Mouse (Mus musculus) myocyte (in vitro differentiated cells): ENCODE measurements around the gene Cyp4x1. TPM values are rescaled to one million over a fixed set of nuclear protein-coding genes. Genes with fewer than 3 reads are reported as not detected.

ENCODE experiments used
- H3K27me3 ChIP-seq: one replicate; pipeline ENCODE4 v1.6.1; 2011; ENCODE audit not compliant: control insufficient read depth, insufficient read depth, insufficient read length
- H3K36me3 ChIP-seq: one replicate; pipeline ENCODE4 v1.6.1; 2011; ENCODE audit not compliant: control insufficient read depth, insufficient read depth
- H3K4me2 ChIP-seq: one replicate; pipeline ENCODE4 v1.6.1; 2011; ENCODE audit warnings: low read depth, control low read depth
- H3K4me3 ChIP-seq: one replicate; pipeline ENCODE4 v1.5.1; 2011; ENCODE audit warnings: mild to moderate bottlenecking, control low read depth, moderate library complexity
- H3K79me2 ChIP-seq: one replicate; pipeline ENCODE4 v1.6.1; 2011; ENCODE audit not compliant: control insufficient read depth, insufficient read depth
- H3ac ChIP-seq: one replicate; pipeline ENCODE4 v1.6.1; 2011; ENCODE audit not compliant: control insufficient read depth, insufficient read length
- CEBPB ChIP-seq: IDR thresholded peaks from 2 replicates; pipeline ENCODE4 v1.6.1; 2011; ENCODE audit warnings: mild to moderate bottlenecking, moderate library complexity; ENCODE audit not compliant: poor library complexity, insufficient read depth, severe bottlenecking
- E2F4 ChIP-seq: IDR thresholded peaks from one replicate; pipeline ENCODE4 v1.6.1; 2011; ENCODE audit warnings: mild to moderate bottlenecking, control low read depth, moderate library complexity; ENCODE audit not compliant: insufficient read depth
- MAX ChIP-seq: IDR thresholded peaks from one replicate; pipeline ENCODE4 v1.6.1; 2011; ENCODE audit warnings: low read depth, mild to moderate bottlenecking, control low read depth
- MYOD1 ChIP-seq, 3 experiments: IDR thresholded peaks; one replicate each; pipeline ENCODE4 v1.6.1; 2011; ENCODE audit warnings: control low read depth in 2 of 3, low read depth in 2 of 3, mild to moderate bottlenecking in 2 of 3, moderate library complexity in 1 of 3; ENCODE audit not compliant: insufficient read length in 2 of 3, control insufficient read depth in 1 of 3
- MYOG ChIP-seq, 3 experiments: IDR thresholded peaks; one replicate each; pipeline ENCODE4 v1.6.1; 2011; ENCODE audit warnings: control low read depth in 2 of 3, low read depth in 2 of 3, mild to moderate bottlenecking in 2 of 3; ENCODE audit not compliant: insufficient read length in 2 of 3, control insufficient read depth in 1 of 3, insufficient read depth in 1 of 3
- POLR2A ChIP-seq: IDR thresholded peaks from one replicate; pipeline ENCODE4 v1.6.1; 2011; ENCODE audit warnings: low read depth, mild to moderate bottlenecking, control low read depth, moderate library complexity; ENCODE audit not compliant: insufficient read length
- POLR2AphosphoS2 ChIP-seq: IDR thresholded peaks from one replicate; pipeline ENCODE4 v1.6.1; 2011; ENCODE audit warnings: low read depth, control low read depth; ENCODE audit not compliant: insufficient read length
- REST ChIP-seq: IDR thresholded peaks from one replicate; pipeline ENCODE4 v1.6.1; 2011; ENCODE audit warnings: mild to moderate bottlenecking, control low read depth, moderate library complexity; ENCODE audit not compliant: insufficient read depth, insufficient read length
- SRF ChIP-seq: IDR thresholded peaks from one replicate; pipeline ENCODE4 v1.6.1; 2011; ENCODE audit warnings: low read depth; ENCODE audit not compliant: control insufficient read depth, insufficient read length
- TCF12 ChIP-seq: IDR thresholded peaks from one replicate; pipeline ENCODE4 v1.6.1; 2011; ENCODE audit warnings: mild to moderate bottlenecking, control low read depth; ENCODE audit not compliant: poor library complexity, insufficient read depth, severe bottlenecking
- TCF3 ChIP-seq: IDR thresholded peaks from one replicate; pipeline ENCODE4 v1.6.1; 2011; ENCODE audit warnings: low read depth, control low read depth; ENCODE audit not compliant: insufficient read length
- USF1 ChIP-seq: IDR thresholded peaks from one replicate; pipeline ENCODE4 v1.6.1; 2011; ENCODE audit warnings: low read depth, mild to moderate bottlenecking, control low read depth, moderate library complexity
- polyA plus RNA-seq: library from polyadenylated mRNA; unstranded; fragments of >200 nt; fragmentation: generic; extraction: Trizol; gene quantifications from one replicate; pipeline ENCODE4 v1.2.1, GENCODE M21; 2012; ENCODE audit warnings: missing spikeins

Cyp4x1 gene
- polyA plus RNA-seq, 1 experiment, result not detected

DNA sequence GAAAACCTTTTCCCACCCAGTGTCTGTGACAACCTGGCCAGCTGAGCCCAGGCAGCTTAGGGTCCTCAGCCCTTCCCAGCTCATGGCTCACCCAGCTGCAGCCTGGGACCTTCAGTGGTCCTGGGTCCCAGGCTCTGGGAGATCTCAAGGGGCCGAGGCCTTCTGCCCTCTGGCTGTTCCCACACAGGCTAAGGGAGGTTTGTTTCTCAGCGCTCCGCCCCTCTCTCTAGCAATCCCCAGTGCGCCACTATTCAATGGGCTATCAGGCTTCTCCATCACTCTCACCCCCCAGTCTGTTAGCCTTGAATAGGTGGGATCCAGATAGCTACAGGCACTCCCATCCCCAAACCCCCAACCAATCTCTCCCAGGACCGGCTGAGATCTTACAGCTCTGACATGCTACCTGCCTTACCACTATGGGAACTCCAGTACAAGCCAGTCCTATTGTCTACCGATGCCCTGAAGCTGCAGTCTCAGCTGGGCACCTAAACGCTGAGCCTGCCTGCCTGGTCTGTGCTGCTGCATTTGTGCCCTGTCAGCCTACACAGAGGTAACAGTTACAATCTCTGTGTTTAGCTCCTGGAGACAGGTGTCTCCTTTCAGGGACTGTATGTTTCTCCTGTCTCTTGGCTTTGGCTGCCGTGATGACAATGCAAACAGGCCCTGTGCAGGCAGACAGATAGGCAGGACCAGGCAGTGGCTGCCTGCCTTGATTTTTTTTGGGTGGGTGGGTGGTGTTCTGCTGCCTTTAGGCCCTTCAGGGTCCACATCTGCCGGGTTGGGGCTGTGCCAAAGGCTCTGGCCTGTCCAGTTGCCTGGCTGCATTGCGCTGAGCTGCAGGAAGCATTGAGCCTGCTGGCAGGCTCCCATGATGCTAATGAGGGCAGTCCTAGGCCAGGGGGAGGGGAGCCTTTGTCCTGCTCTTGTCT lies 54.9 kb downstream of the Cyp4x1 start:
- no peaks in the 10 kb centered on the region for H3K79me2 ChIP-seq
- H3K4me2 ChIP-seq, result no peak overlapping the region
- no peak for TF ChIP-seq SRF
- TF ChIP-seq REST, result no peak
- TF ChIP-seq MYOD1 (IDR thresholded peaks at IDR 0.05; ENCODE audit: control insufficient read depth in 1 of 3, insufficient read length in 2 of 3, low read depth in 2 of 3), result no peak
- no peak overlapping the region for H3K4me3 ChIP-seq
- H3K36me3 ChIP-seq, result no peaks in the 10 kb centered on the region
- no peak overlapping the region for H3ac ChIP-seq
- no peaks in the 10 kb centered on the region for H3K27me3 ChIP-seq

DNA sequence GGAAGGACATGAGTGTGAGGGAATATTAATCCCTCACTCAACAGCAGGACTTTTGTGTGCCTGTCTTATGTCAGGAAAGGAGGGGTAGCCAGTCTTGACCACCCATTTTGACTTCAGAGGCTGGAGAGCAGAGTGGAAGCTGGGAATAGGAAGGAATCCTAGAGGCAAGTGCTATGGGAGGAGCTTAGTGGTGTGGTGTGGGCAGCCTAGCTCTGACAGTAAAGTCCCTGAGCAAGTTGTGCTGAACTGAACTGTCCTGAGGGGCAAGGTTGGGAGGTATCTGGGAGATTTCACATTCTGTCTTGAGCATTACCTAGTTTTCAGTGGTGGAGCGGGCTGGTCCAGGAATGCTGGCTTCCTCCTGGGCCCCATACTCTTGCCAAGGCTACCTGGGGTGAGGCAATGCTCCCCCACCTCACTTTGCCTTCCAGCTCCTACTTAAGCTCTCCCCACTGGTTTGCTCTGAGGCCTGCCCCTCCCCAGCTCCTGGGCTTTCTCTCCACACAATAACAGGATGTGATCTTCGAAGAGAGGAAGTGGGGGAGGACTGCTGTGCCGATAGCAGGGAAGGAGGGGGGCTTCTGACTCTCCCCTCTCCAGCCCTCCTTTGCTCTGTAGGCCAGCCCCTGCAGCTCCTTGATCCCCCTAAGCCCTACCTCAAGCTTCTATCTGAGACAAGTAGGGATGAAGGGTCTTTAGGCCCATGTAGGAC lies 58.7 kb downstream of the Cyp4x1 start:
- Histone ChIP-seq H3K79me2 (no peaks in the 10 kb centered on the region), H3K27me3 (no peaks in the 10 kb centered on the region), H3K4me2 (no peak overlapping the region), H3ac (no peak overlapping the region), H3K36me3 (no peaks in the 10 kb centered on the region), H3K4me3 (no peak overlapping the region)
- TF ChIP-seq POLR2AphosphoS2, result no peak
- TF ChIP-seq CEBPB, result no peak
- no peak for TF ChIP-seq MAX
- TF ChIP-seq MYOG (IDR thresholded peaks at IDR 0.05; ENCODE audit: control insufficient read depth in 1 of 3, insufficient read depth in 1 of 3, insufficient read length in 2 of 3, low read depth in 2 of 3), result no peak
- no peak for TF ChIP-seq REST
- no peak for TF ChIP-seq TCF3
- TF ChIP-seq MYOD1 (IDR thresholded peaks at IDR 0.05; ENCODE audit: control insufficient read depth in 1 of 3, insufficient read length in 2 of 3, low read depth in 2 of 3), result no peak
- TF ChIP-seq USF1, result no peak
- no peak for TF ChIP-seq E2F4
- no peak for TF ChIP-seq SRF
- TF ChIP-seq TCF12, result no peak

GRCm38 (mm10) chr4:115074789-115075188 lies 59.3 kb downstream of the Cyp4x1 start:
- Histone ChIP-seq H3K36me3 (no peaks in the 10 kb centered on the region), H3K27me3 (no peaks in the 10 kb centered on the region), H3K4me3 (no peak overlapping the region), H3K79me2 (no peaks in the 10 kb centered on the region), H3K4me2 (no peak overlapping the region), H3ac (no peak overlapping the region)
- TF ChIP-seq TCF12 (no peak), E2F4 (no peak), MYOG (IDR thresholded peaks at IDR 0.05; ENCODE audit: control insufficient read depth in 1 of 3, insufficient read depth in 1 of 3, insufficient read length in 2 of 3, low read depth in 2 of 3) (no peak), POLR2A (no peak)

DNA sequence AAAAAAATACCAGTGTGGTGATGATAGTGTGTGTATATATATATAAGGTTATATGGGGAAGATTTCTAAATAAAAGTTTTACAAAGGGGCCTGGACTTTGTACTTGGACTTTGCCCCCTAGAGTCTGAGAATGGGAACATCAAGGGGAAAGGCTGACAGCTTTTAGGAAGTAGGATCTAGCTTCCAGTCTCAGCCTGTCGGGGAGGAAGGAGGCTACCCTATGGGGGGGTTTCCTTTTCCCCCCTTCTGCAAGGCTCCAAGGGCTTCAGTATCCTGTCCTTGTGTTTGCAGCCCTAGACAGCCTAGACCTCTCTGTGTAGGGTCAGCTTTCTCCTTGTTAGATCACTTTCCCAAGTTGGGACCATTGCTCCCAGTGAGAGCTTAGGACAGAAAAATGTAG lies 62.4 kb downstream of the Cyp4x1 start:
- Histone ChIP-seq H3K4me2 (no peak overlapping the region), H3K36me3 (no peaks in the 10 kb centered on the region), H3K4me3 (no peak overlapping the region), H3ac (no peak overlapping the region), H3K27me3 (peaks cover 7% of the 10 kb centered on the region), H3K79me2 (no peaks in the 10 kb centered on the region)
- no peak for TF ChIP-seq TCF12
- TF ChIP-seq USF1, result no peak
- TF ChIP-seq E2F4, result no peak
- TF ChIP-seq MYOG (IDR thresholded peaks at IDR 0.05; ENCODE audit: control insufficient read depth in 1 of 3, insufficient read depth in 1 of 3, insufficient read length in 2 of 3, low read depth in 2 of 3), result no peak
- TF ChIP-seq SRF, result no peak
- no peak for TF ChIP-seq REST
- TF ChIP-seq MYOD1 (IDR thresholded peaks at IDR 0.05; ENCODE audit: control insufficient read depth in 1 of 3, insufficient read length in 2 of 3, low read depth in 2 of 3), result no peak
- no peak for TF ChIP-seq MAX
- TF ChIP-seq POLR2AphosphoS2, result no peak
- TF ChIP-seq TCF3, result no peak
- no peak for TF ChIP-seq POLR2A
- TF ChIP-seq CEBPB, result no peak
